Comparison of ENCODE assay signal across 14 mouse cellular contexts in the genomic region with DNA sequence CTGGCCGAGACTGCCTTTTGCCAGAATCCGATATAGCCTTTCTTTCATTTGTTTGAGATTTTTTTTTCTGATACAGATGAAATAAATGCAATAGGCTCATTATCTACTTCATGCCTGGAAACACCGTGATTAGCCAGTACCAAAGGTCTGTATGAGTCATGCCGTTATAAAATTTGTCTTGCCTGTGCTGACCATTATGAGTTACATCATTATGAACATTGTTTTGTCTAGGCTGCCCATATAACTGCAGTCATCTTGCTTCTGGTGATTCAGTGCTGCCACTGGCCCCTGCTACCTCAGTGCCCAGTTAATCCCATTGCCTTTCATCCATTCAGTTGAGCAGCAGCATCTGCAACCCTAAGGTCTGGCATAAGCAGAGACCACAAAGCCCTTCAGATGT.
"Had no signal": no experiment of that assay in that cellular context is flagged by ENCODE, and none has a peak within 500 bp of the region (broad histone marks: within the 10 kb centered on the region; RNA-seq: fewer than 3 reads in every experiment).

No protein-coding gene starts in this region.

- H3K27ac ChIP-seq: kidney, embryonic 15.5 days; limb, embryonic 15.5 days; liver, embryonic 12.5 days; lung, embryonic 15.5 days; midbrain, embryonic 12.5 days had no signal

- H3K4me2 ChIP-seq: kidney, embryonic 15.5 days; limb, embryonic 15.5 days; liver, embryonic 12.5 days; lung, embryonic 15.5 days; midbrain, embryonic 12.5 days had no signal

- ATAC-seq: inflammation-experienced regulatory T-cells, adult 6 months; liver, embryonic 12.5 days; midbrain, embryonic 16.5 days had no signal

- H3K4me3 ChIP-seq: kidney, embryonic 15.5 days; limb, embryonic 15.5 days; liver, embryonic 12.5 days; lung, embryonic 15.5 days; midbrain, embryonic 12.5 days had no signal

- H3K27me3 ChIP-seq: kidney, embryonic 15.5 days; lung, embryonic 15.5 days; midbrain, embryonic 12.5 days had no signal

- DNase-seq: kidney, adult 2 months; kidney, postnatal 14 days; layer of hippocampus, adult 9-11 months; lung, postnatal 14 days; right cerebral cortex, postnatal 14 days; thymus, adult 2 months; thymus, postnatal 36 days had no signal

- H3K36me3 ChIP-seq: kidney, embryonic 15.5 days; limb, embryonic 15.5 days; liver, embryonic 12.5 days; lung, embryonic 15.5 days; midbrain, embryonic 12.5 days had no signal

- H3K9ac ChIP-seq: kidney, embryonic 15.5 days; limb, embryonic 15.5 days; liver, embryonic 12.5 days; lung, embryonic 15.5 days; midbrain, embryonic 12.5 days had no signal

- H3K9me3 ChIP-seq: kidney, embryonic 15.5 days; limb, embryonic 15.5 days; liver, embryonic 12.5 days; lung, embryonic 15.5 days; midbrain, embryonic 12.5 days had no signal

- H3K4me1 ChIP-seq: liver, embryonic 12.5 days; lung, embryonic 15.5 days had no signal
